Mouse (Mus musculus): ENCODE data around the gene Elovl4. TPM values are rescaled to one million over a fixed set of nuclear protein-coding genes. Genes with fewer than 3 reads are reported as not detected.

Elovl4 gene
- total and polyA plus RNA-seq, 2 experiments from 2014 or later: 75.6 to 123 TPM

- H3K36me3 ChIP-seq (ENCODE audit: insufficient read depth): no peaks in the 10 kb centered on the region
- ATAC-seq: no peak
- DNase-seq: no peak
- no peak overlapping the region for H3K27ac ChIP-seq (ENCODE audit: low read depth, low read length)
- no peak for TF ChIP-seq CTCF (IDR thresholded peaks at IDR 0.05; ENCODE audit: low read depth)
- 79% methylated on average over 5 of the region's 5 CpGs for WGBS
- no peak overlapping the region for H3K9ac ChIP-seq
- H3K9me3 ChIP-seq (ENCODE audit: low read length): no peaks in the 10 kb centered on the region
- H3K4me1 ChIP-seq (ENCODE audit: insufficient read depth): no peaks in the 10 kb centered on the region
- H3K4me3 ChIP-seq (ENCODE audit: low read depth, low read length): no peak overlapping the region
- no peaks in the 10 kb centered on the region for H3K27me3 ChIP-seq (ENCODE audit: insufficient read depth, low read length)
- H3K4me2 ChIP-seq (ENCODE audit: low read depth): no peak overlapping the region
Measured at GRCm38 (mm10) chr9:83822925-83823324, 16.8 kb upstream of the Elovl4 start.

GRCm38 (mm10) chr9:83820976-83821375 is 14.9 kb upstream of the Elovl4 start:
- DNase-seq (no peak), ATAC-seq (no peak)
- no peaks in the 10 kb centered on the region for H3K27me3 ChIP-seq (ENCODE audit: insufficient read depth, low read length)
- no peak overlapping the region for H3K4me2 ChIP-seq (ENCODE audit: low read depth)
- H3K27ac ChIP-seq (ENCODE audit: low read depth, low read length): no peak overlapping the region
- H3K9me3 ChIP-seq (ENCODE audit: low read length): no peaks in the 10 kb centered on the region
- no peak overlapping the region for H3K4me3 ChIP-seq (ENCODE audit: low read depth, low read length)
- no peak for TF ChIP-seq CTCF (IDR thresholded peaks at IDR 0.05; ENCODE audit: low read depth)
- WGBS: 96% methylated on average over 2 of the region's 2 CpGs
- H3K36me3 ChIP-seq (ENCODE audit: insufficient read depth): no peaks in the 10 kb centered on the region
- no peak overlapping the region for H3K9ac ChIP-seq
- H3K4me1 ChIP-seq (ENCODE audit: insufficient read depth): no peaks in the 10 kb centered on the region

- no peaks in the 10 kb centered on the region for H3K36me3 ChIP-seq (ENCODE audit: insufficient read depth)
- ATAC-seq: no peak
- TF ChIP-seq CTCF (IDR thresholded peaks at IDR 0.05; ENCODE audit: low read depth): no peak
Measured at GRCm38 (mm10) chr9:83819188-83819587, 13.1 kb upstream of the Elovl4 start.

GRCm38 (mm10) chr9:83807562-83807961 is 1.5 kb upstream of the Elovl4 start:
- WGBS: 10% methylated on average over 2 of the region's 2 CpGs
- H3K4me1 ChIP-seq (ENCODE audit: insufficient read depth): peaks cover 4% of the 10 kb centered on the region; the same call in 1 of the 2 replicates

More at GRCm38 (mm10) chr9:83819188-83819587, 13.1 kb upstream of the Elovl4 start:
- no peak overlapping the region for H3K4me2 ChIP-seq (ENCODE audit: low read depth)
- no peak overlapping the region for H3K4me3 ChIP-seq (ENCODE audit: low read depth, low read length)
- no peak overlapping the region for H3K9ac ChIP-seq
- no peak for DNase-seq
- no peaks in the 10 kb centered on the region for H3K27me3 ChIP-seq (ENCODE audit: insufficient read depth, low read length)
- no peaks in the 10 kb centered on the region for H3K9me3 ChIP-seq (ENCODE audit: low read length)
- 65% methylated on average over 7 of the region's 7 CpGs for WGBS
- no peak overlapping the region for H3K27ac ChIP-seq (ENCODE audit: low read depth, low read length)
- no peaks in the 10 kb centered on the region for H3K4me1 ChIP-seq (ENCODE audit: insufficient read depth)

GRCm38 (mm10) chr9:83805164-83805976 is 707 bp downstream of the Elovl4 start:
- Histone ChIP-seq H3K4me3 (ENCODE audit: low read depth, low read length) (peak overlapping the region; percentile 88), H3K36me3 (ENCODE audit: insufficient read depth) (no peaks in the 10 kb centered on the region), H3K9me3 (ENCODE audit: low read length) (no peaks in the 10 kb centered on the region), H3K27me3 (ENCODE audit: insufficient read depth, low read length) (no peaks in the 10 kb centered on the region), H3K9ac (peak overlapping the region; percentile 98), H3K4me2 (ENCODE audit: low read depth) (peak overlapping the region; percentile 72), H3K27ac (ENCODE audit: low read depth, low read length) (peak overlapping the region; percentile 96), H3K4me1 (ENCODE audit: insufficient read depth) (peaks cover 4% of the 10 kb centered on the region; the same call in 1 of the 2 replicates)
- peak; percentile 73 for TF ChIP-seq CTCF (IDR thresholded peaks at IDR 0.05; ENCODE audit: low read depth)
- ATAC-seq: peak; percentile 93
- WGBS: under 1% methylated on average over 37 of the region's 37 CpGs
- DNase-seq: peak; percentile 84

More at GRCm38 (mm10) chr9:83807562-83807961, 1.5 kb upstream of the Elovl4 start:
- peak; percentile 65 for TF ChIP-seq CTCF (IDR thresholded peaks at IDR 0.05; ENCODE audit: low read depth)
- no peak overlapping the region for H3K4me3 ChIP-seq (ENCODE audit: low read depth, low read length)
- no peaks in the 10 kb centered on the region for H3K36me3 ChIP-seq (ENCODE audit: insufficient read depth)
- no peaks in the 10 kb centered on the region for H3K27me3 ChIP-seq (ENCODE audit: insufficient read depth, low read length)
- H3K4me2 ChIP-seq (ENCODE audit: low read depth): no peak overlapping the region
- DNase-seq (peak; percentile 66), ATAC-seq (no peak)
- H3K27ac ChIP-seq (ENCODE audit: low read depth, low read length): no peak overlapping the region
- H3K9ac ChIP-seq: no peak overlapping the region
- H3K9me3 ChIP-seq (ENCODE audit: low read length): no peaks in the 10 kb centered on the region

GRCm38 (mm10) chr9:83804341-83804740 is 1.7 kb downstream of the Elovl4 start:
- DNase-seq (no peak), ATAC-seq (no peak)
- peak overlapping the region; percentile 19; the same call in 1 of the 2 replicates for H3K9ac ChIP-seq
- H3K36me3 ChIP-seq (ENCODE audit: insufficient read depth): no peaks in the 10 kb centered on the region
- H3K4me1 ChIP-seq (ENCODE audit: insufficient read depth): peaks cover 4% of the 10 kb centered on the region; the same call in 1 of the 2 replicates
- no peak overlapping the region for H3K27ac ChIP-seq (ENCODE audit: low read depth, low read length)
- TF ChIP-seq CTCF (IDR thresholded peaks at IDR 0.05; ENCODE audit: low read depth): no peak
- H3K27me3 ChIP-seq (ENCODE audit: insufficient read depth, low read length): no peaks in the 10 kb centered on the region
- peak overlapping the region; percentile 72 for H3K4me2 ChIP-seq (ENCODE audit: low read depth)
- WGBS: 64% methylated on average over 13 of the region's 13 CpGs
- H3K9me3 ChIP-seq (ENCODE audit: low read length): no peaks in the 10 kb centered on the region
- peak overlapping the region; percentile 88 for H3K4me3 ChIP-seq (ENCODE audit: low read depth, low read length)

- Histone ChIP-seq H3K36me3 (ENCODE audit: insufficient read depth) (peaks cover 3% of the 10 kb centered on the region), H3K9ac (no peak overlapping the region), H3K4me1 (ENCODE audit: insufficient read depth) (no peaks in the 10 kb centered on the region), H3K4me3 (ENCODE audit: low read depth, low read length) (no peak overlapping the region), H3K27ac (ENCODE audit: low read depth, low read length) (no peak overlapping the region), H3K9me3 (ENCODE audit: low read length) (no peaks in the 10 kb centered on the region), H3K4me2 (ENCODE audit: low read depth) (no peak overlapping the region), H3K27me3 (ENCODE audit: insufficient read depth, low read length) (no peaks in the 10 kb centered on the region)
- TF ChIP-seq CTCF (IDR thresholded peaks at IDR 0.05; ENCODE audit: low read depth): no peak
- 76% methylated on average over 8 of the region's 8 CpGs for WGBS
- DNase-seq (no peak), ATAC-seq (no peak)
Measured at GRCm38 (mm10) chr9:83797898-83798297, 8.2 kb downstream of the Elovl4 start.
